Comparison of ENCODE assay signal across 33 mouse cellular contexts in genomic region chr2:15181000-15181399, GRCm38 (mm10).
"Had no signal": no experiment of that assay in that cellular context is flagged by ENCODE, and none has a peak within 500 bp of the region (broad histone marks: within the 10 kb centered on the region; RNA-seq: fewer than 3 reads in every experiment).

No protein-coding gene starts in this region.

- H3K27ac ChIP-seq: heart, embryonic 10.5 days; heart, embryonic 13.5 days; heart, embryonic 15.5 days; hindbrain, embryonic 10.5 days; hindbrain, embryonic 12.5 days; hindbrain, embryonic 13.5 days; hindbrain, embryonic 14.5 days; hindbrain, embryonic 15.5 days; hindbrain, postnatal 0 days; kidney, embryonic 15.5 days; kidney, postnatal 0 days; layer of hippocampus, adult 2 months; left cerebral cortex, adult 2 months had no signal

- H3K4me1 ChIP-seq: heart, embryonic 10.5 days; heart, embryonic 12.5 days; heart, embryonic 13.5 days; heart, embryonic 15.5 days; hindbrain, embryonic 10.5 days; hindbrain, embryonic 12.5 days; hindbrain, embryonic 13.5 days; hindbrain, embryonic 15.5 days; kidney, embryonic 15.5 days had no signal

- H3K9me3 ChIP-seq: heart, embryonic 10.5 days; heart, embryonic 12.5 days; heart, embryonic 15.5 days; hindbrain, embryonic 10.5 days; hindbrain, embryonic 12.5 days; hindbrain, embryonic 13.5 days; hindbrain, embryonic 15.5 days; kidney, embryonic 15.5 days had no signal

- H3K36me3 ChIP-seq: heart, embryonic 10.5 days; heart, embryonic 12.5 days; heart, embryonic 13.5 days; heart, embryonic 15.5 days; hindbrain, embryonic 10.5 days; hindbrain, embryonic 12.5 days; hindbrain, embryonic 13.5 days; hindbrain, embryonic 15.5 days; kidney, embryonic 15.5 days had no signal

- H3K4me3 ChIP-seq: heart, embryonic 10.5 days; heart, embryonic 12.5 days; heart, embryonic 13.5 days; heart, embryonic 15.5 days; hindbrain, embryonic 10.5 days; hindbrain, embryonic 12.5 days; hindbrain, embryonic 13.5 days; hindbrain, embryonic 15.5 days; kidney, embryonic 15.5 days; layer of hippocampus, adult 2 months; left cerebral cortex, adult 2 months had no signal

- H3K9ac ChIP-seq: heart, embryonic 12.5 days; heart, embryonic 13.5 days; heart, embryonic 15.5 days; hindbrain, embryonic 12.5 days; hindbrain, embryonic 13.5 days; hindbrain, embryonic 14.5 days; hindbrain, embryonic 15.5 days; kidney, embryonic 15.5 days had no signal

- H3K27me3 ChIP-seq: heart, embryonic 12.5 days; heart, embryonic 13.5 days; heart, embryonic 15.5 days; hindbrain, embryonic 12.5 days; hindbrain, embryonic 13.5 days; hindbrain, embryonic 15.5 days; kidney, embryonic 15.5 days had no signal

- DNase-seq: heart, postnatal 10 days; heart, postnatal 14 days; heart, postnatal 36 days; heart, postnatal 4 days; kidney, adult 11 months; kidney, adult 18-20 months; kidney, adult 2 months; kidney, adult 8-10 months; kidney, adult 9 months; kidney, postnatal 10 days; kidney, postnatal 14 days; kidney, postnatal 25 days; kidney, postnatal 36 days; kidney, postnatal 4 days; layer of hippocampus, adult 9-11 months; layer of hippocampus, postnatal 36 days had no signal

- H3K4me2 ChIP-seq: heart, embryonic 11.5 days; heart, embryonic 12.5 days; heart, embryonic 13.5 days; heart, embryonic 15.5 days; hindbrain, embryonic 12.5 days; hindbrain, embryonic 13.5 days; hindbrain, embryonic 14.5 days; hindbrain, embryonic 15.5 days; kidney, embryonic 15.5 days had no signal

- ATAC-seq: hindbrain, embryonic 16.5 days; hindbrain, postnatal 0 days; inflammation-experienced regulatory T-cells, adult 6 months had no signal
